Mouse (Mus musculus) spleen, adult 2 months (tissue): ENCODE measurements around the gene Chst8.

Source experiments
- CTCF ChIP-seq: fragments of 200-500 bp; IDR thresholded peaks from 2 replicates; pipeline ENCODE4 v1.5.1; 2011; ENCODE audit warnings: mild to moderate bottlenecking, inconsistent platforms; ENCODE audit not compliant: insufficient read depth, insufficient read length, insufficient replicate concordance; ENCODE audit errors: extremely low read depth
- POLR2A ChIP-seq: fragments of 200-500 bp; IDR thresholded peaks from 2 replicates; pipeline ENCODE4 v1.6.1; 2011; ENCODE audit warnings: low read depth, low read length, inconsistent platforms

DNA sequence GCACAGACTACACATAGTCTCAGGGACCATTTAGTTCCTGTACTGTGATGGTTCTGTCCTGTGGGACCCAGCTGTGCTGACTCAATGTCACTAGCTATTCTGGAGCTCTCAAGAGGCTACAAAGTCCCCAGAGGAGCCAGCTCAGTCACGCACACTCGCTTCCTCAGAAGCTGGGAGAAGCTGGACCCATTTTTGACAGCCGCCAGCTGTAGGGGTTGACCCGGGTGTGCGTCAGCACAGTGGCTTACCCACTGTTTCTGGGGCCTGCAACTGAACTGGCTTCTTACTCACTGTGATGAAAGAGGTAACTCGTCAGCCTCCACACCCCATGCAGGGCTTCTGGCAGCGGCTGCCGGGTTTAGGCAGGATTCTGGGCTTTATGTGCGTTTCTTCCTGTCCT lies 66.3 kb downstream of the Chst8 start:
- TF ChIP-seq CTCF, result no peak
- no peak for TF ChIP-seq POLR2A
